Mouse (Mus musculus) liver (tissue): ENCODE results near the gene Dhrs7.
"Not testable (repeated sequence)": the region's sequence is repeated elsewhere in the genome, so short reads cannot be mapped to it uniquely, and the experiment has no call there.

Experiments
- DNase-seq: peaks from one replicate; pipeline ENCODE4 v3.0.0-alpha.2; 2020; ENCODE audit warnings: mixed read lengths

Dhrs7 gene

GRCm38 (mm10) chr12:72664735-72665337 is at the start of gene Dhrs7:
Dhrs7 (minus strand) TSS chr12:72664909.
- DNase-seq: peak; percentile 85

DNA sequence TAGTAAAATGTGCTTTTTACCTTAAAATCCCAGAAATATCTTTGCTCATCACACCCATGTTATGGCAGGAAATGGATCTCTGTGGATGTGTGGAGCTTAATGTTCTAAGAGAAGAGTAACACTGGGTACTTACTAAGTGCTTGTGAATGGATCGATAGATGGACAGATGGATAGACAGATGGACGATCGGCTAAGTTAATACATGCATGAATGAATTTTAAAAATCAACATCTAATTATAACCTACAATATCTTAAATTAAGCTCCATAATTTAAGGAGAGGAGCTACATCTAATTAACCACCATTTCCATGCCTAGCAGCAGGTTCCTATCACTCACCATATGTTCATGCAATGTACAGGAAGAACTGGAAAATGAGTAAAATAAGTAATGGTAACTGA is 45.3 kb upstream of the Dhrs7 start:
- DNase-seq: no peak

DNA sequence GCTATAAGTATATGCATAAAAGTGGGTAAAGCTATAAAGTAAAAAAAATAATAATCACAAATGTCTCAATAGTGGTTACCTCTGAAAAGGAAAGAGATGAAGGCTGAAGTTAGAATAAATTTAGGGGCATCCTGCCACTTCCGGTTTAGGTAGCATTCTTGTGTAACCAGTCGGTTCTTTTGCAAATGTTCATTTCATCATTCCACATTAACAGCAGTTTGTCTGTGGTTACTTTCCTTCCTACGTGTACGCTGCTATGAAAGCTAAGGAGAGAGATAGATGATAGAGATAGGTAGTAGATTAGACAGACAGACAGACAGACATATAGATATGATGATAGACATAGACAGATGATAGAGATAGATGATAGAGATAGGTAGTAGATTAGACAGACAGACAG is 39.4 kb upstream of the Dhrs7 start:
- no peak for DNase-seq

- DNase-seq: no peak
These were observed 35.3 kb upstream of the Dhrs7 start for GRCm38 (mm10) chr12:72700013-72700412.

- DNase-seq: no peak
These were observed 30.3 kb upstream of the Dhrs7 start for GRCm38 (mm10) chr12:72694901-72695463.

- DNase-seq: no peak
These were observed 29.7 kb upstream of the Dhrs7 start for GRCm38 (mm10) chr12:72694438-72694837.

DNA sequence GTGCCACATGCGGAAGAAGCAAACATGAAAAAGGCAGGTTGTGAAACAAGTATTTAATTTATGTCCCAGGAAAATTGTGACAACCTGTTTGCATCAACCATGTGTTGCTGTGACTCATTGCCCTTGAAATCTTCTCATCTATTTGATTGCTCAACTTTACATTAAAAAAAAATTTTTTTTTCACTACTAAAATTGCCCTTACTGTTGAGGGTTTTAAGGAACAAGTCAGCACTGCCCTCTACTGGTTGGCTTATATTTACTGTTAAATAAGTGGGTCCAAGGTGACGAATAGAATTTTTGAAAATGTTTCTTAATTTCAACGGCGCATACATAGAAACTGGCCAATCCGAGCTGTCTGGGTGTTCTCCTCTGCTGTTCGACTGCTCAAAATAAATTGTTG is 29.2 kb upstream of the Dhrs7 start:
- DNase-seq: no peak

- not testable (repeated sequence) for DNase-seq
These were observed 23.6 kb upstream of the Dhrs7 start for GRCm38 (mm10) chr12:72688281-72688680.

DNA sequence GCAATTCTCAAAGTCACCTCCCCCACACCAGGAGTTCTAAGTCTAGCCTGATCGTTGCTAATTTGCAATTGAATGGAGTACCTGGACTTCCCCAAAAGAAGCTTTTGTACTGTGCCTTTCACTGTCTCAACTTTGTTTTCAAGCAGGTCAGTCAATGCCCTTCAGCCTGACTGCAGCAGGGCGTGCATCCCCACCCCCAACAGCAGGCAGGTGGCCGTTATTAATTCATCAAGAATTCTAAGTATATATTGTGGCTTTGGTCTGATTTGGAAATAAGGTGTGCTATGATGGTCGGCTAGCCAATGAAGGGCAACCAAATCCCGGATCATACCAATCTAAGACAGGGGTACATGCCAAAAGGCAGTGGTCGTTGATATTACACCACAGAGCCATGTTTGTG is 23.0 kb upstream of the Dhrs7 start:
- not testable (repeated sequence) for DNase-seq

GRCm38 (mm10) chr12:72686566-72686965 is 21.9 kb upstream of the Dhrs7 start:
- not testable (repeated sequence) for DNase-seq

DNA sequence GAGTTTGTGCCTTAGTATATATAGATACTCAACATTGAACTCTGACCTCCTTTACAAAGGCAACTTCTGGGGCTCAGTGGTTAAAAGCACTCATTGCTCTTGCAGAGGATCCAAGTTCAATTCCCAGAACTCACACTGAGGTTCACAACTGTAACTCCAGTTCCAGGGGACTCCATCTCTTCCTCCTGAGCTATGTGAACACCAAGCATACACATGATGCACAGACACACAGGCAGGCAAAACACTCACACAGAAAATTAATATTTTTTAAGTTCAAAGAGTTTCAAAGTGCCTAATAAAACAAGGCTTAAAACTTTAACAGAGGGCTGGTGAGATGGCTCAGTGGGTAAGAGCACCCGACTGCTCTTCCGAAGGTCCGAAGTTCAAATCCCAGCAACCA is 18.9 kb upstream of the Dhrs7 start:
- no peak for DNase-seq

DNA sequence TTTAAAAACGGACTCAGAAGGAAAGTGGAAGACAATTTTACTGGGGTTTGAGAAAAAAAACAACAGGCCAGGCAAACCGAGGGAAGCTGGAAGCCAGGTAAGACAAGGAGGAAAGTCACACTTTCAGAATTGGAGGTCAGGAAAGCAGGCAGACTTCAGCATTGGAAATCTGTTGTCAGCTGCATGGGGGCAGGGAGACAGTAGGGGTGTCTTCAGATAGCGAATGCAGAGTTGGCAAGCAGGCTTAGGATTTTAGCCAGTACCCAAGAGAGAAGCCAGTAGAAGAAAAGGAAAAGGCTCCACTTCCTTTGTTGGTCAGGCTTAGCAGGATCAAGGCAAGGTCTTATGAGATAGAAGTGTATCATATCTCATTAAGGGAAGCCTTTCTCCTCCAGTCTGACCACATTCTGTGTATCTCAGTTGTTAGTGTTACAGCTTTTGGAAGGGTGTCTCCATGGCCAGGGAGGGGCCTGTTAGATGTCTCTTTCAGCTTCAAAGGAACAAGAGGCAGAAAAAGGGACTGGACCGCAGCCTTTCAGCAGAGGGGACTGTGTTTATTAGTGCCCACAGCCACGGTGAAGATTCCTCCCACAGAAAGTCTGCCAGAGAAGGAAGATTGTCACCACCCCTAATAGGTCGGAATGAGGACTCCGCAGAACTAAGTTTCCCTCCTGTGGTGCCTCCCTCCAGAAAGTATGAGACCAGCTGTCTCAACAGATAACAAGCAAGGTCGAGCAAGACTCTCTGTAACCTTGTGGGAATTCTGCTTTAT is 18.0 kb upstream of the Dhrs7 start:
- no peak for DNase-seq

GRCm38 (mm10) chr12:72681919-72682318 is 17.2 kb upstream of the Dhrs7 start:
- DNase-seq: no peak

DNA sequence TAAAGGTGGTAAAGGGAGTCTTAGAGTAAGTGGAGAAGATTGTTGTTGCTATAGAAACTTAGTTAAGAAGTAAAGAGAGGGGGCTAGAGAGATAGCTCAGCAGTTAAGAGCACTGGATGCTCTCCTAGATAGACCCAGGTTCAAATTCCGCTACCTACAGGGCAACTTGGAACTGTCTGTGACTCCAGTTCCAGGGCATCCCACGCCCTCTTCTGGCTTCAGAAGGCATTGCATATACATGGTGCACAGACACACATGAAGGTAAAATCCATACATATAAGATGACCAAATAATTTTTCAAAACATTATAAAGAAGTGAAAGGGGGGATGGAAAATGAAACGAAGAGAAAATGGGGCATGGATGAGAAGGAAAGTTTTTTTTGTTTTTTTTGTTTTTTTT is 14.9 kb upstream of the Dhrs7 start:
- DNase-seq: no peak

DNA sequence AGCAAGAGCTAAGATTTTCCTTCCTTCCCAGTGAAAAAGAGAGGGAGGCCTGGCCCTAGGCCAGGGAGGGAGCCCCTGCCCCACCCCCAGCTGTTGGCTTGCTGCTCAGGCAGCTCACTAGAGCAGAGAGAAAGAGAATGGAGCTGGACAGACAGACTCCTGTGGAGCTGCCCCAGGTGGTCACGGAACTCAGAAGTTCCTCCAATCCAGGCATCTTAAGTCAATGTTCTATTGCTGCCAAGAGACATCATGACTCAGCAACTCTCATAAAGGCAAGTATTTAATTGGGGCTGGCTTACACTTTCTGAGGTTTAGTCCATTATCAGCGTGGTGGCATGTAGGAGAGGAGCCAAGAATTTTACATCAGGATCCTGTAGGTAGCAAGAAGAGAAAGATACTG is 10.1 kb upstream of the Dhrs7 start:
- no peak for DNase-seq

- no peak for DNase-seq
These were observed 9.5 kb upstream of the Dhrs7 start for GRCm38 (mm10) chr12:72674079-72674797.

- no peak for DNase-seq
These were observed 6.9 kb upstream of the Dhrs7 start for GRCm38 (mm10) chr12:72671516-72672135.

DNA sequence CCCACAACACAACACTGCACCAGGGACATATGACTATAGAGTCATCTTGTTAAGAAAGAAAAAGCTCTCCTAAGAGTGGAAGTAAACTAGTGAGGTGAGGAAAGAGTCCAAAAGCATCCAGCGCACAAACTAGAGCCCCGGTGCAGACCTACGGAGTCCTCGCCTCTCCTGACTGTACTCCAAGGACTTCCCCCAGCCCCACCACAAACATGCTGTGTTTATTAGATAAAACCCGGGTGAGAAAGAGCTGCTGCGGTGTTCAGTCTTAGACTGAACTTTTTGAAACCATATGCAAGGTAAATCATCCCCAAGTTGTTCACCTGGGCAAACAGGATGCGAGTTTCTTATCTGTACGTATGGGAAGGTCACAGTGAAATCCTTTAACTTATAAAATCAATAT is 6.2 kb upstream of the Dhrs7 start:
- no peak for DNase-seq

GRCm38 (mm10) chr12:72667868-72668469 is 3.3 kb upstream of the Dhrs7 start:
- no peak for DNase-seq

DNA sequence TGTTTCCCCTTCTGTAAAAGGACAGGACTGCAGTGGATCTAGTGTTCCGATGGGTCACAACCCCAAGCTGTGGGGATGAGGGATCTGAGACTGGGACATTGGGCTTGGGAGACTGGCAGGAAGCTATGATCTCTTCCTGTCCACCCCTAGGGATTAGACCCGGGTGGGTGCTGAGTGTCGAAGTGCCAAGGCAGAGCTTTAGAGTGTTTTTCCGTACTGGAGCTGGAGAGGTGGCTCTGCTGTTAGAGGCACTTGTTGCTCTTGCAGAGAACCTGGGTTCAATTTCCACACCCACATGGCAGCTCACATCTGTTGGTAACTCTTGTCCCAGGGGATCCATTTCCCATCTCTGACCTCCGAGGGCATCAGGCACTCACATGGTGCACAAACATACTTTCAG is 1.3 kb upstream of the Dhrs7 start:
- DNase-seq: no peak

DNA sequence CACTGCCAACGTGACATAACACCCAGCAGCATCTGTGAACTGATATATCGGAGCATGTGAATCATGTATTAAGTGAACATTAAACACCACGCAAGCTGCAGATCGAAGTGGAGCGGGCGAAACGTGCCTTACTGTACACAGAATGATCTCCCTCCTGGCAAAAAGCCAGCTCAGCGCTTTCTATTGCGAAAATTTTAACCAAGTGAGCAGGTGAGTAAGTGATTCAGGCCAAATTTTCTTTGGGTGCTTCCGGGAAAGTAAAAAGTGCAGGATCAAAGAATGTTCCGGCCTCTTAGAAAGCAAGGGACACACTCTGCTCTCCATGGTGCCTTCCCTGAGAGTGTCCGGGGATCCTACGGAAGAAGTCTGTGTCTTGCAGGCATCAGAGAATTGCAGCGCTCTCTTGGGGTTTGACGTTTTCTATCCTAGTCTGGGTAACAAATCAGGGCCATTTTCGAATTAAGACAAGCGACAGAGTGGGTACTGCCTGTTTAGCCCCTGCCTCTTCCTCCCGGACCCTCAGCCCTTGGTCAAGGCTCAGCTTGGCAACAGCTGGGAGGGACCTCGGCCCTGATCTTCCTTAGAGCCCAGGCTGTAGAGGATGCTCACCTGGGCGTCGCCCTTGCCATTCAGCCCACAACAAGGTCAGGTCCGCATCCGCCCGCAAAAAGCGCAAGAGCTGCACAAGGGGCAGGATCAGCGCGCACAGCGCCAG is 532 bp downstream of the Dhrs7 start:
- DNase-seq: peak; percentile 38

GRCm38 (mm10) chr12:72655775-72656174 is 8.9 kb downstream of the Dhrs7 start:
- DNase-seq: no peak
